ENCODE assay signal across 8 mouse cellular contexts in the genomic region with DNA sequence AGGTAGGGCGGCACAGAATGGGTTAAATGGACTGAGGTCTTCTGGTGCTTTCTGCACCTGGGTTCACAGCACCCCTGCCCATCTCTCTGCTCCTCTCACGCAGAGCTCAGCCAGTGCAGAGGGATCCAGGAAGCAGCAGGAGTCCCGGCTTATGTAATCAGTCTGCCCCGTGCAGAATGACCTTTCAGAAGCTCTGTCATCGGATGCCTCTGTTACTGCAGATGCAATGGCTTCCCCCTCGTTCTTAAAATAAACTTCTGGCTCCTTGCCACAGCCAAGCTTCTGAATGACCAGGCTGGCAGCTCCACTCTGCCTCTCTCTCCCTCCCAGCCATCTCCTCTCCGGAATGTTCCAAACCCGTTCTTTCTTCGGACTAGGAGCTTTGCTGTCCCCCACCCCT.
A peak's percentile ranks its signal among the peaks of the same experiment; 100 is the strongest.
DNase-seq lines count a peak whose midpoint lies in the region; ATAC-seq and TF ChIP-seq lines count a peak whose summit lies in the region.

No protein-coding gene starts in this region.

- no peak overlapping the region for H3K4me3 ChIP-seq in lung, embryonic 14.5 days (ENCODE audit: low read depth, low read length)

- ATAC-seq in hematopoietic stem cell, adult 5-6 weeks (replicated peaks in 1 of 2; ENCODE audit: insufficient read depth in 1 of 2, low FRiP score in 2 of 2, low TSS enrichment in 1 of 2, low read depth in 1 of 2, poor library complexity in 2 of 2, severe bottlenecking in 2 of 2) = peak; percentile 49 to 59; a peak in 3 of 4 replicates
- peak; percentile 93 for ATAC-seq in lung, embryonic 14.5 days (ENCODE audit: insufficient read depth)

- TF ChIP-seq CTCF in lung, embryonic 14.5 days (IDR thresholded peaks at IDR 0.05; ENCODE audit: low read depth) = no peak

- H3K9me3 ChIP-seq in lung, embryonic 14.5 days (ENCODE audit: low read depth, low read length) = no peaks in the 10 kb centered on the region

- H3K36me3 ChIP-seq in lung, embryonic 14.5 days (ENCODE audit: insufficient read depth) = no peaks in the 10 kb centered on the region

- peak; percentile 35 for DNase-seq in ES-CJ7 (ENCODE audit: low read depth, low spot score)
- peak; percentile 67 for DNase-seq in cerebellum, adult 8-10 months
- DNase-seq in frontal cortex, postnatal 25 days (ENCODE audit: low spot score in 2 of 2) = peak; percentile 33 to 45
- DNase-seq in layer of hippocampus, adult 8-10 months (ENCODE audit: low spot score in 2 of 2) = peak; percentile 72 to 74
- DNase-seq in lung, embryonic 14.5 days = peak; percentile 91
- peak; percentile 39 for DNase-seq in retina, embryonic 14.5 days (ENCODE audit: low spot score)
- DNase-seq in spleen, postnatal 14 days (ENCODE audit: low spot score in 2 of 2) = no peak

- H3K4me1 ChIP-seq in lung, embryonic 14.5 days (ENCODE audit: insufficient read depth) = 0 out of 2 replicates have a peak, but pooled peaks cover 14% of the 10 kb centered on the region

- WGBS in lung, embryonic 14.5 days = 5% methylated on average over 9 of the region's 9 CpGs

- H3K27me3 ChIP-seq in lung, embryonic 14.5 days (ENCODE audit: insufficient read depth, low read length) = no peaks in the 10 kb centered on the region

- H3K9ac ChIP-seq in lung, embryonic 14.5 days = no peak overlapping the region

- H3K27ac ChIP-seq in lung, embryonic 14.5 days (ENCODE audit: low read depth) = no peak overlapping the region; the same call in 1 of the 2 replicates

- H3K4me2 ChIP-seq in lung, embryonic 14.5 days = peak overlapping the region; percentile 30; the same call in 1 of the 2 replicates

Comparison
In these comparisons a context has a peak if more than half of its experiments do, and no peak if none do; other contexts are left out.
1. DNase-seq: peak in ES-CJ7 (single experiment), cerebellum, adult 8-10 months (single experiment), frontal cortex, postnatal 25 days (2 of 2), layer of hippocampus, adult 8-10 months (2 of 2), lung, embryonic 14.5 days (single experiment) and retina, embryonic 14.5 days (single experiment); none in spleen, postnatal 14 days (0 of 2).